Comparison of ENCODE assay signal across 13 mouse cellular contexts in genomic region chr8:120409371-120410013, GRCm38 (mm10).
DNase-seq lines count a peak whose midpoint lies in the region; ATAC-seq lines count a peak whose summit lies in the region.
"Had no signal": no experiment of that assay in that cellular context is flagged by ENCODE, and none has a peak within 500 bp of the region (broad histone marks: within the 10 kb centered on the region; RNA-seq: fewer than 3 reads in every experiment).

No protein-coding gene starts in this region.

- no peak overlapping the region for H3K9ac ChIP-seq in midbrain, embryonic 14.5 days (replicated peaks; ENCODE audit: low read length)
- H3K9ac ChIP-seq in hindbrain, embryonic 13.5 days: peak overlapping the region; percentile 24; the same call in 1 of the 2 replicates
- no peak overlapping the region; the same call in 1 of the 2 replicates for H3K9ac ChIP-seq in neural tube, embryonic 12.5 days
- H3K9ac ChIP-seq: heart, embryonic 15.5 days had no signal

- peak overlapping the region; percentile 80 for H3K27ac ChIP-seq in midbrain, embryonic 10.5 days (replicated peaks)
- no peak overlapping the region for H3K27ac ChIP-seq in midbrain, embryonic 14.5 days (replicated peaks; ENCODE audit: low read depth, low read length)
- peak overlapping the region; percentile 75 for H3K27ac ChIP-seq in embryonic facial prominence, embryonic 10.5 days (replicated peaks)
- peak overlapping the region; percentile 58 for H3K27ac ChIP-seq in hindbrain, embryonic 13.5 days
- H3K27ac ChIP-seq in neural tube, embryonic 12.5 days: 0 out of 2 replicates have a peak overlapping the region, but pooled peaks have one; percentile 15
- H3K27ac ChIP-seq: heart, embryonic 15.5 days had no signal

- 0 out of 2 replicates have a peak overlapping the region, but pooled peaks have one; percentile 12 for H3K4me3 ChIP-seq in midbrain, embryonic 10.5 days
- H3K4me3 ChIP-seq in midbrain, embryonic 14.5 days (replicated peaks; ENCODE audit: low read depth, low read length): no peak overlapping the region
- H3K4me3 ChIP-seq in embryonic facial prominence, embryonic 10.5 days: 0 out of 2 replicates have a peak overlapping the region, but pooled peaks have one; percentile 18
- H3K4me3 ChIP-seq in hindbrain, embryonic 13.5 days: no peak overlapping the region
- no peak overlapping the region for H3K4me3 ChIP-seq in neural tube, embryonic 12.5 days
- H3K4me3 ChIP-seq: heart, embryonic 15.5 days had no signal

- H3K36me3 ChIP-seq in midbrain, embryonic 10.5 days: no peaks in the 10 kb centered on the region
- no peaks in the 10 kb centered on the region for H3K36me3 ChIP-seq in midbrain, embryonic 14.5 days (ENCODE audit: control insufficient read depth, insufficient read depth, low read length)
- no peaks in the 10 kb centered on the region for H3K36me3 ChIP-seq in embryonic facial prominence, embryonic 10.5 days (replicated peaks)
- no peaks in the 10 kb centered on the region for H3K36me3 ChIP-seq in hindbrain, embryonic 13.5 days
- H3K36me3 ChIP-seq in neural tube, embryonic 12.5 days: no peaks in the 10 kb centered on the region
- H3K36me3 ChIP-seq: heart, embryonic 15.5 days had no signal

- no peak for ATAC-seq in midbrain, embryonic 14.5 days (ENCODE audit: low FRiP score, low TSS enrichment)
- no peak for ATAC-seq in hindbrain, embryonic 13.5 days (ENCODE audit: low FRiP score)
- no peak for ATAC-seq in neural tube, embryonic 12.5 days (ENCODE audit: low FRiP score, low read depth)
- ATAC-seq: intestine, embryonic 16.5 days had no signal

- H3K27me3 ChIP-seq in midbrain, embryonic 10.5 days (ENCODE audit: low read depth, poor library complexity, severe bottlenecking): peaks cover 81% of the 10 kb centered on the region
- H3K27me3 ChIP-seq in midbrain, embryonic 14.5 days (ENCODE audit: control insufficient read depth, insufficient read depth, low read length): no peaks in the 10 kb centered on the region
- peaks cover 79% of the 10 kb centered on the region for H3K27me3 ChIP-seq in embryonic facial prominence, embryonic 10.5 days (replicated peaks; ENCODE audit: low read depth, poor library complexity, severe bottlenecking)
- peaks cover 14% of the 10 kb centered on the region; the same call in 1 of the 2 replicates for H3K27me3 ChIP-seq in hindbrain, embryonic 13.5 days
- H3K27me3 ChIP-seq in neural tube, embryonic 12.5 days (replicated peaks): 0 out of 2 replicates have a peak, but pooled peaks cover 2% of the 10 kb centered on the region

- DNase-seq in midbrain, embryonic 10.5 days (ENCODE audit: low spot score): peak; percentile 60
- DNase-seq in midbrain, embryonic 14.5 days: no peak
- peak; percentile 53 for DNase-seq in embryonic facial prominence, embryonic 10.5 days (ENCODE audit: low spot score)
- DNase-seq in T-cell, adult 2 months (ENCODE audit: low spot score): no peak
- no peak for DNase-seq in frontal cortex, postnatal 25 days (ENCODE audit: low spot score in 2 of 2)
- DNase-seq: gastrocnemius, postnatal 10 days; layer of hippocampus, adult 9-11 months; lung, adult 2 months; right cerebral cortex, postnatal 25 days had no signal

- no peaks in the 10 kb centered on the region for H3K9me3 ChIP-seq in midbrain, embryonic 10.5 days (replicated peaks)
- no peaks in the 10 kb centered on the region for H3K9me3 ChIP-seq in midbrain, embryonic 14.5 days (ENCODE audit: control insufficient read depth, low read length)
- no peaks in the 10 kb centered on the region for H3K9me3 ChIP-seq in embryonic facial prominence, embryonic 10.5 days
- no peaks in the 10 kb centered on the region for H3K9me3 ChIP-seq in hindbrain, embryonic 13.5 days
- no peaks in the 10 kb centered on the region for H3K9me3 ChIP-seq in neural tube, embryonic 12.5 days
- H3K9me3 ChIP-seq: heart, embryonic 15.5 days had no signal

- peaks cover 92% of the 10 kb centered on the region for H3K4me1 ChIP-seq in midbrain, embryonic 10.5 days
- H3K4me1 ChIP-seq in midbrain, embryonic 14.5 days (ENCODE audit: control insufficient read depth, insufficient read depth, low read length): peaks cover 65% of the 10 kb centered on the region
- H3K4me1 ChIP-seq in embryonic facial prominence, embryonic 10.5 days: peaks cover 93% of the 10 kb centered on the region
- H3K4me1 ChIP-seq in hindbrain, embryonic 13.5 days (replicated peaks): peaks cover 88% of the 10 kb centered on the region
- peaks cover 85% of the 10 kb centered on the region for H3K4me1 ChIP-seq in neural tube, embryonic 12.5 days

- 41% methylated on average over 11 of the region's 11 CpGs for WGBS in midbrain, embryonic 10.5 days
- WGBS in midbrain, embryonic 14.5 days: 48% methylated on average over 11 of the region's 11 CpGs
- WGBS in embryonic facial prominence, embryonic 10.5 days: 24% methylated on average over 11 of the region's 11 CpGs
- WGBS in hindbrain, embryonic 13.5 days: 33% methylated on average over 11 of the region's 11 CpGs
- WGBS in neural tube, embryonic 12.5 days: 29% methylated on average over 11 of the region's 11 CpGs

- no peak overlapping the region for H3K4me2 ChIP-seq in midbrain, embryonic 14.5 days (ENCODE audit: low read length)
- H3K4me2 ChIP-seq in hindbrain, embryonic 13.5 days: no peak overlapping the region
- 0 out of 2 replicates have a peak overlapping the region, but pooled peaks have one; percentile 0 for H3K4me2 ChIP-seq in neural tube, embryonic 12.5 days (replicated peaks)
- H3K4me2 ChIP-seq: heart, embryonic 15.5 days had no signal

Comparison
In these comparisons a context has a peak if more than half of its experiments do, and no peak if none do; other contexts are left out.
1. DNase-seq: peak in midbrain, embryonic 10.5 days (single experiment) and embryonic facial prominence, embryonic 10.5 days (single experiment); none in midbrain, embryonic 14.5 days (single experiment), T-cell, adult 2 months (single experiment) and frontal cortex, postnatal 25 days (0 of 2).
2. H3K4me3 ChIP-seq: peak in midbrain, embryonic 10.5 days (single experiment) and embryonic facial prominence, embryonic 10.5 days (single experiment); none in midbrain, embryonic 14.5 days (single experiment), hindbrain, embryonic 13.5 days (single experiment) and neural tube, embryonic 12.5 days (single experiment).